Mouse (Mus musculus) cerebellum, adult (tissue): ENCODE data around the gene Nsa2.

ENCODE experiments used
- ATAC-seq: cut with Nextera tagmentation; 2 replicates; pipeline ENCODE4 v1.9.2; 2017; ENCODE audit warnings: mild to moderate bottlenecking, moderate library complexity, mixed read lengths; ENCODE audit not compliant: insufficient number of reproducible peaks, low FRiP score, low TSS enrichment

Gene Nsa2

GRCm38 (mm10) chr13:97088183-97088582 lies 49.6 kb downstream of the Nsa2 start:
- no peak for ATAC-seq

- no peak for ATAC-seq
Observed at GRCm38 (mm10) chr13:97087421-97087820, 50.3 kb downstream of the Nsa2 start.

GRCm38 (mm10) chr13:97086316-97086715 lies 51.4 kb downstream of the Nsa2 start:
- ATAC-seq = no peak

- ATAC-seq = no peak
Observed at GRCm38 (mm10) chr13:97082432-97082831, 55.3 kb downstream of the Nsa2 start.

- ATAC-seq = no peak
Observed at GRCm38 (mm10) chr13:97080615-97081014, 57.1 kb downstream of the Nsa2 start.

GRCm38 (mm10) chr13:97080201-97080600 lies 57.5 kb downstream of the Nsa2 start:
- ATAC-seq = peak; percentile 86
